Mouse (Mus musculus) c-Kit-positive CD71-positive TER-119-negative erythroid progenitor cells, embryonic 14.5 days (primary cell): Measurements from ENCODE around the gene Oxct2a.
"Not testable (repeated sequence)": the region's sequence is repeated elsewhere in the genome, so short reads cannot be mapped to it uniquely, and the experiment has no call there.

Experiments
- DNase-seq: peaks from one replicate; pipeline ENCODE4 v3.0.0-alpha.2; 2013; ENCODE audit warnings: low read depth

Gene Oxct2a

DNA sequence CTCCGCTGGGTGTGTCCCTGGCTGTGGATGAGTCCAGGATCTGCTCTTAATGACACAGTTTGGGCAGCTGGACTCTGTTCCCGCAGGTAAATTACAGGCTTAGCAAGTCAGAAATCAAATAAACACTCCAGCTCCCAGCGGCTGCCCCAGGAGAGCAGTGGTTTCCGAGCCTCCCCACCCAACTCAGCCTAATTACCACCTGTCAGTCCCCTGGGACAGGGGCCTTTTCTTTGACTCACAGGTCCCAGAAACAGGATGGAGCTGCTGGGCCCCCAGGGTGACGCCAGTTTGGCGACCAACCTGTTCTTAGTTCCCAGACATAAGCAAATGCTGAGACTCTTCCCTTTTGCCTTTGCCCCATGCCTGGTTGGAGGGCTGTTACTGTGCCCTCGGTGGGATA is 11.6 kb downstream of the Oxct2a start:
- DNase-seq, result no peak

- DNase-seq, result no peak
Measured at GRCm38 (mm10) chr4:123308292-123308691, 15.1 kb downstream of the Oxct2a start.

DNA sequence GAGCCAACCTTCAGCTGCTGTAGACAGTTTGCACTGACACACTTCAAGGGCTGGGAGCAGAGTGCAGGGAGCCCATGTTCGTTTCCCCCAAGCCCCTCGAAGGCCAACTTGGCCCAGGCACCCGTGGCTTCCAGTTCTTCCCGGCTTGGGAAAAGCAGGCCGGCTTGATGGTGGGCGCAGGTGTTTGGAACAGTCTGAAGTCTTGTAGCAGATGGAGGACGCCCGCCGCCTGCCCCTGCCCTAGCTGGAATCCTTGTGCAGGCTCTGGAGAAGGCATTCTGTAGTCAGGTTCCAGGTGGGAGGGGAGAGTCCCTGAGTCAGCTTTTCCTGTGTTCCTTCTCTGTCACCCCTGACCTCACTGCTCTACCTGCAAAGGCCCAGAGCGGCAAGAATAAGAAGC is 16.4 kb downstream of the Oxct2a start:
- no peak for DNase-seq

- DNase-seq, result peak; percentile 50
Measured at GRCm38 (mm10) chr4:123305789-123306188, 17.6 kb downstream of the Oxct2a start.

DNA sequence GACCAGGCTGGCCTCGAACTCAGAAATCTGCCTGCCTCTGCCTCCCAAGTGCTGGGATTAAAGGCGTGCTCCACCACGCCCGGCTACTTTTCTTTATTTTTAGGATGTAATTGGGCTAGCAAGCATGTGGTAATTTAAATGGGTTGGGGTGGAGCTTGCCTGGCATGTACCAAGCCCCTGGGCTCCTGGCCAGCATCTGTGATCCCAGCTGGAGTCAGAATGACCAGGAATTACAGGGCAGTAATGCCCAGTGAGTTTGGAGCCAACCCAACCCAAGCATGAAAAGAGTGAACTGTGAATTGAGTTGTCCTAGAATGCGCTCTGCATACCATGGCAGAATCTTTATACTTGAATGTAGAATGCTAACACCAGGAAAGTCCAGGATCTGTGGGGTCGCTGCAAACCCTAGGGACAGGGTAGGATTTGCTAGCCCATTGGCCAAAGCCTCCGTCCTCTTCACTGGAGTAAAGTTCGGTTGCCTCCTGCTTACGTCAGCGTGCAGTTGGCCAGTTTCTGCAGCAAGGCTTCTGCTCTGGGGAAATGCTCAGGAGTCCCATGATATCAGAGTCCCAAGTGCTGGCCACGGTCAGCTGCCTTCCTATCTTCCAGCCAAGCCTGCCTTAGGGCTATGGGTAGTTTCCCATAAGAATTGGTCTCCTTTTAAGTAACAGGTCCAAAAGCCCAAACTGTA is 24.3 kb downstream of the Oxct2a start:
- no peak for DNase-seq

- no peak for DNase-seq
Measured at GRCm38 (mm10) chr4:123298226-123298625, 25.2 kb downstream of the Oxct2a start.

DNA sequence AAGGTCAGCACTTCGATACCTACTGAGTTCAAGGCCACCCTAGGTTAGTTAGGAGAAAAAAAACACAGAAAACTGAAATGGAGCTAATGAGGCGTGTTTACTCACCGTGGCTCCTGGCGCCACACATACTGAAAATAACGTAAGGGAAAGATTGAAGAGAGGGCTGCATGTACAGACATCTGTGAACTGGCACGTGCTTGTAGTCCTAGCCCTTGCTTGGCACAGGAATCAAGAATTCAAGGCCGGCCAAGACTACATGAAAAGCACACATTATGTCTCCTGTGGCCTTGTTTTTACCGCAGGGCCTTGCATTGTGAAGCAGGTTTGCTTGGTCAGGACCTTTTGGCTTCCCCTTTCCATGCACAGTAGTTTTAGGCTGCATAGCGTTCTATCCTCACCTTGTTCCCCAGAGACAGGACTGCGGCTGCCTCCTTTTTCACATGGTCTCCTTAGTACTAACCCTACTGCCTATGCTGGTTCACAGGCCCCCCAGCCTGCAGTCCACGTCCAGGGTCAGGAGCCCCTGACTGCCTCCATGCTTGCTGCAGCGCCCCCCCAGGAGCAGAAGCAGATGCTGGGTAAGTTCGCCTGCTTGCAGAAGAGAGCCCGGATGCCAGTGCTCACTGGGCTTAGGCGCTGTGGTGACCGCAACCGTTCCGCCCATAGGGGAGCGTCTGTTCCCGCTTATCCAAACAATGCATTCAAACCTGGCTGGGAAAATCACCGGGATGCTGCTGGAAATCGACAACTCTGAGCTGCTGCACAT is 26.1 kb downstream of the Oxct2a start:
- DNase-seq, result no peak

DNA sequence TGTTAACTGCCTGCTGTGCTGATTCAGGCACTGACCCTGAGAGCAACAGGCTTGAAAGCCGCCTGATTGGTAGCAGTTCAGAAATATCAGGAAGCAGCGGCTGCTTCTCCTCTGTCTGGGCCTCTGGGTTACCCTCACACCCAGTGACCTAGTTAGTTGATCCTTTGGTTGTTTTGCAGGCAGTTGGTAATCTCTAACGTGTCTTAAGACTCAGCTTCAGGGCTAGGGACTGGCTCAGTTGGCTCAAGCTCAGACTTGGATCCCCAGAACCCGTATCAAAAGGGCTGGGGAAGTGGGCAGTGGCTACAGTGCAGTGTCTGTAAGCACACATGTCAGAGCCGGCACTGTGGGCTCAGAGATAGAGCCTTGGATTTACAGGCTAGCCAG is 27.3 kb downstream of the Oxct2a start:
- no peak for DNase-seq

DNA sequence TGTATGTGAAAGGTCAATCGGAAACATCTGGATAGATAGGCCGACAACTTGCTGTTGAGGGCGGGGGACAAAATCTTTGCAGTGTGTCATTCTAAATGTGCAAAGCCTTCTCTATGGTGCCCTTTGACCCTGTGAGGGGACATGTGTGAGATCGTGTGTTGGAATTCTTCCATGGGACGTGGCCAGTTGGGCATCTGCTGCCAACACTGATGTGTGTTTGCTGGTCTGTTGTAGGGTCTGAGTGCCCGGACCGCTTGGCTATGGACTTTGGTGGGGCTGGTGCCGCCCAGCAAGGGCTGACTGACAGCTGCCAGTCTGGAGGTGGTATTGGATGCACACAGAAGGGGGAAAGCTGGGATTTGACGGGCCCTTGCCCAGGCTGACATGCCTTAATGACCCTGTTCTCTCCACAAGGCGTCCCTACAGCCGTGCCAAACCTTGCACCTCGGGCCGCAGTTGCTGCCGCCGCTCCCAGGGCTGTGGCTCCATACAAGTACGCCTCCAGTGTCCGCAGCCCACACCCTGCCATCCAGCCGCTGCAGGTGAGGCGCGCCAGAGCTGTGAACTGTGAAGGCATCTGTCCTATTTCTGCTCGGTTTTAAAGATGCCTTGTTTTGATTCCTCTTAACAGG is 27.8 kb downstream of the Oxct2a start:
- DNase-seq, result no peak

DNA sequence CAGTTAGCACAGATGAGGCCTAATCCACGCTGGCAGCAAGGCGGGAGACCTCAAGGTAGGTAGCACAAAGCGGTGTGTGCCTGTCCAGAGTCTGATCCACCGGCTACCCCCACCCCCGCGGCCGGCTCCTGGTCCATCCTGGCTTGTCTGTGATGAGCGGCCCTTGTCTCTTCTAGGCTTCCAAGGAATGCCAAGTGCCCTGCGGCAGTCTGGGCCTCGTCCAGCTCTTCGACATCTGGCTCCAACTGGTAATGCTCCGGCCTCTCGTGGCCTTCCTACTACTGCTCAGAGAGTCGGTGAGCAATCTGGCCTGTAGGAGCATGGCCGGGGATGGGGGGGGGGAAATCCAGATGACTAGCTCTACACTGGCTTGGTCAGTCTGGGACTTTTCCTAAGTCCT is 28.4 kb downstream of the Oxct2a start:
- DNase-seq, result not testable (repeated sequence)

GRCm38 (mm10) chr4:123293661-123294443 is 29.6 kb downstream of the Oxct2a start:
- DNase-seq, result no peak

DNA sequence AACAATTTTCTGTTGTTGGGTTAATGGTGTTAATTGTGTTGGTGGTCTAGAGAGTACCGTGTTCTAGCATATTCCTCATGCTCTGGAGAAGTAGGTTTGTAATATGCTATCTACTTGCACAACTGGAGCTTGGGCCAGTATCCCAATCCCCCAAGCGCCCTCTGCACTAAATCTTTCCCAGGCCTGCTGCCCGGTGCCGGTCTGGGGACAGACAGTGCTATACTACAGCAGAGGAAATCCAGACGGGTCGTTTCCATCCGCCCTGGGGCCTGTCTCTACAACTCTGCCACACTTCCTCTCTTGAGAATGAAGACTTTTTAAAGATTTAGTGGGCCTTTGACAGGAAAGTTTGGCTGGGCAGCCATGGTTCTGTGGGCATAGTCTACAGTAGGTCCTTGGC is 30.4 kb downstream of the Oxct2a start:
- DNase-seq, result no peak

- DNase-seq, result no peak
Measured at GRCm38 (mm10) chr4:123292390-123292789, 31.0 kb downstream of the Oxct2a start.

DNA sequence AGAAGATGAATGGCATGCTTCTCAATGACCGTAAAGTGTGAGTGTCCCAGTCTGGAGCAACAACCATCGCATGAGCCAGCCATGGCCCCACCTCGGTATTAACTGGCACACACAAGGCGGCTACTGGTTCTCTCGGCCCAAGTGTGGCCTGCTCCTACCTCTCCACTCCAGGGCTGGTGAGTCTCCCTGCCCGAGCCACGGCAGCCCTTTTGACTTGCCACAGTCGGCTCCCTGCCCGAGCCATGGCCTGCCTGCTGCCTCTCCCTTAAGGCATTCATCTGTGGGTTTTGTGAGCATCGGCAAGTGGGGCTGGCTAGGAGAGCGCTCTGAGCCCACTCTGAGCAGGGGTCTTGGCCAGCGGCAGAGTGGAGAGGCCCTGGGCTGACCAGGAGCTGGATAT is 34.4 kb downstream of the Oxct2a start:
- DNase-seq, result no peak

GRCm38 (mm10) chr4:123286790-123287189 is 36.6 kb downstream of the Oxct2a start:
- peak; percentile 90 for DNase-seq

DNA sequence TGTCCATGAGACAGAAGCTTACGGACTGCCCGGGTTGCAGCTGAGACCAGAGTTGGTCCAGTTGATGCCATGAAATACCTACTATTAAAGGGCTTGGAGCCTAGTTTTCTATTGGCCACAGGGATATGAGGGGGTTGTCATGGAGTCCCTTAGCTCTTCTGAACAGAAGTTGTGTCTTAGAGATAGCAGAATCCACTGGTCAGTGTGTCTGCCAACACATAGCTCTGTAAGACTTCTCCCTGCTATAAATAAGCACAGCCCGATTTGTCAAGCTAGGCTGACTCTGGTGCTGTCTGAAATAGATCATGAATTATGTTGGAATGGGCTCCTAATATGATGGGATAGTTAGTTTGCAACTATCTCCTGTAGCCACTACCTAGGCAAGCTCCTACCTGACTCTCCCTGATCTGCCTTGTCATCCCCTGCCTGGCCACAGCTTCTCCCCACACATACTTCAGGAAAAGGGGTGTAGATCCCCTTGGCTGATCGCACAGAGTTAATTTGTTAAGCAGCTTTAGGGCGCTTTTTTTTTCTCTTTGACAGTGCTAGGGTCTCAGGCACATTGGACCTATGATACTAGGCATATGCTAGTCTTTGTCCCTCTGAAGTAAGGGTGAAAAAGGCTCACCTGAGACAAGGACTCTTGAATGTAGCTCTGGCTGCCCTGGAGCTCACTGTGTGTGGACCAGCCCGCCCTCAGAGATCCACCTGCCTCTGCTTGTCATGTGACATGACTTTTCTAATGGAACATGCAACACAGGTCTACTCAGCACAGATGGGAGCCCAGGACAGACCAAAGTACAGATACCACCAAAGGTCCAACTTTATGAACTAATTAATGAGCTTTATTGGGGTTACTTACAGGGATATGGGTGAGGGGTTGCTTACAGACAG is 38.5 kb downstream of the Oxct2a start:
- DNase-seq, result peak; percentile 51

DNA sequence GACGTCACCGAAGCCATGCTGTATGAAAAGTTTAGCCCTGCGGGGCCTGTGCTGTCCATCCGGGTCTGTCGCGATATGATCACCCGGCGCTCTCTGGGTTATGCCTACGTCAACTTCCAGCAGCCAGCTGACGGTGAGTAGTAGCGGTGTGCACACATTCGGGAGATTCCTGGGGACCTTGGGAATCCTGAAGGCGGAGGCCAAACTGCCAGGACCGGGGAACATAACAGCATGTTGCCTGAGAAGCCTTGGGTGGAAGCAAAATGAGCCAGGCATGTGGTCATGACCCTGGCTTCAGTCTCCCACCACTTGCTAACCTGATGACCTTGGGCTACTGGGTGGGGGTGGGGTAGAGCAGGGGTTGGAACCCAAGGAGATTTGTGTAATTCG is 39.8 kb downstream of the Oxct2a start:
- not testable (repeated sequence) for DNase-seq

DNA sequence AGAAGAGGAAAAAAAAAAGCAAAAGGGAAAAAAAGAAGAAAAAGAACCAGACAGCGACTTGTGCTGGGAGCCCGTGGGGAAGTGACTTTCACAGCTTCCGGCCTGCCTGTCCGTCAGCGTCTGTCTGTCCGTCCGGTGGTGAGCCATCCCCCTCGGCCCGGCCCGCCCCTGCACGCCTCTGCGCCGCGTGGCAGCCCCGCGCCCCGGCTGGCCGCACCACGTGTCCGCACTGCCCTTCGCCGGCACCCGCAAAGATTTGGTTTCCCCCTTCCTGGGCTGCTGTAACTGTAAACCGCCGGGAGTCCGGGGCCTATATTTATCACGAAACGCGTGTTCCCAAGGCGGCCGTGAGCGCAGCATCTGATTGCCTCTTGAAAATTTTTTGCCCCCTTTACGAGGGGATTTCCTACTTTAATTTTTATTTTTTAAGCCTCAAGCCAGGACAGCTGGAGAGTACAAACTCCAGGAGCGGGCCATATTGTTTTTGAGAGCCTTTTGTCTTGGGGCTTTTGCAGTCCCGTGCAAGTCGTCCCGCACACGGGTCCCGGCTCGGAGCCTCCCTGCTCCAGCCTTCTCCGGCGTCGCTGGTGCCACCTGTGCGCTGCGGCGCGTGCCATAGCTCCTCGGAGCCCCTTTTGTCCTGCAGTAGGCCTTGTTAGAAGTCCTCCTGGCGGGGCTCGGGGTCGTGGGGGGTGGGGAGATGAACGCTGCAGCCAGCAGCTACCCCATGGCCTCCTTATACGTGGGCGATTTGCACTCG is 40.3 kb downstream of the Oxct2a start:
- DNase-seq, result not testable (repeated sequence)

DNA sequence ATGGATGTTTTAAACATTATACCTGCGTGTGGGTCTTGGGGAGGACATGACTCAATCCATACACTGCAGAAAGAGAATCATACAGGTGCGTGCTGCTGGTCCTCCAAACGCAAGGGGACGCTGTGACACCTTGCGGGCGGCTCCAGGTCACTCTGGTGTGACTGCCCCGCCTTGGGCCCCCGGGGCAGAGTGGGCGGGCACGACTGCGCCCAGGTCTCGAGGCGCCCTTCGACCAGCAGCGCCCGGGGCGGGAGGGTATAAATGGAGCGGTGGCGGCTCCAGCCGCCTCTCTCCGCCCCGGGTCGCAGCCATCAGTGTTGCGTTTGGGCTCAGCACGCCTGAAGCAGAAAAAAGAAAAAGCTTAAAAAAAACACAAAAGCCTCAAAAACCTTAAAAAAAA is 40.9 kb downstream of the Oxct2a start:
- DNase-seq, result peak; percentile 90

DNA sequence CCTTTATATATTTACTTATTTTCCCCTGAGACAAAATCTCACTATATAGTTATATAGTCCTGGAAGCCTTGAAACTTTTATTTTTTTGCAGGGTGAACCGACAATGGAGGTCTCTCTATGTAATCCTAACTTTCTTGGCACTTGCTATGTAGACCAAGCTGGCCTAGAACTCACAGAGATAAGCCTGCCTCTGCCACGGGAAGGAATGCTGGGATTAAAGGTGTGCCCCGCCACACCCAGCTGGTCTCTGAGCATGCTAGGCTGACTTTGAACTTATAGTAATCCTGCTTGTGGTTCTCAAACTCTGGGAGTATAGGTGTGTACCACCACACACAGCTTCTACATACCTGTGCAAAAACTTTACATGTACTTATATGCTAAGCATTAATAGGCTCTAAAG is 43.3 kb downstream of the Oxct2a start:
- DNase-seq, result no peak
